Mouse (Mus musculus) mouse trophoblast stem cell (cell line): ENCODE results near the gene Klf2.

Experiments
- in situ Hi-C, 2 experiments: fragments of 300-500 bp; cut with MseI, MboI; formaldehyde crosslinking; loops; 2 replicates in 1 of 2; 3 replicates in 1 of 2; pipeline ENCODE4 v1.15.1; 2025

Klf2 gene

GRCm38 (mm10) chr8:72333429-72334143 is 14.8 kb downstream of the Klf2 start:
- in situ Hi-C loops, result no loop called here

- in situ Hi-C loops, result no loop called here
Observed at GRCm38 (mm10) chr8:72334144-72334641, 15.4 kb downstream of the Klf2 start.

- in situ Hi-C loops, result no loop called here
Observed at GRCm38 (mm10) chr8:72336273-72336672, 17.4 kb downstream of the Klf2 start.

GRCm38 (mm10) chr8:72337034-72337433 is 18.2 kb downstream of the Klf2 start:
- in situ Hi-C loops, result no loop called here

- in situ Hi-C loops, result no loop called here
Observed at GRCm38 (mm10) chr8:72342556-72343300, 23.9 kb downstream of the Klf2 start.

- in situ Hi-C loops, result no loop called here
Observed at GRCm38 (mm10) chr8:72343725-72344124, 24.9 kb downstream of the Klf2 start.

- in situ Hi-C loops, result no loop called here
Observed at GRCm38 (mm10) chr8:72347553-72347952, 28.7 kb downstream of the Klf2 start.

GRCm38 (mm10) chr8:72348114-72348513 is 29.3 kb downstream of the Klf2 start:
- in situ Hi-C loops, result no loop called here

- in situ Hi-C loops, result no loop called here
Observed at GRCm38 (mm10) chr8:72348956-72349355, 30.1 kb downstream of the Klf2 start.

- in situ Hi-C loops, result no loop called here
Observed at GRCm38 (mm10) chr8:72349838-72350237, 31.0 kb downstream of the Klf2 start.

GRCm38 (mm10) chr8:72350727-72351126 is 31.9 kb downstream of the Klf2 start:
- in situ Hi-C loops, result no loop called here

- in situ Hi-C loops, result no loop called here
Observed at GRCm38 (mm10) chr8:72351405-72352005, 32.7 kb downstream of the Klf2 start.

GRCm38 (mm10) chr8:72352951-72353699 is 34.3 kb downstream of the Klf2 start:
- in situ Hi-C loops, result no loop called here

- in situ Hi-C loops, result no loop called here
Observed at GRCm38 (mm10) chr8:72353700-72354045, 34.8 kb downstream of the Klf2 start.

- in situ Hi-C loops, result no loop called here
Observed at GRCm38 (mm10) chr8:72354272-72354671, 35.4 kb downstream of the Klf2 start.

GRCm38 (mm10) chr8:72356593-72356992 is 37.8 kb downstream of the Klf2 start:
- in situ Hi-C loops, result no loop called here

- in situ Hi-C loops, result loop anchor here (10.0 kb wide), 1 partner anchor 95 kb away; no protein-coding TSS in a partner anchor
Observed at GRCm38 (mm10) chr8:72360162-72360561, 41.3 kb downstream of the Klf2 start.

- in situ Hi-C loops, result loop anchor here (10.0 kb wide), 1 partner anchor 98 kb away; no protein-coding TSS in a partner anchor
Observed at GRCm38 (mm10) chr8:72362754-72363153, 43.9 kb downstream of the Klf2 start.

GRCm38 (mm10) chr8:72363457-72363856 is 44.6 kb downstream of the Klf2 start:
- in situ Hi-C loops, result loop anchor here (10.0 kb wide), 1 partner anchor 99 kb away; no protein-coding TSS in a partner anchor

GRCm38 (mm10) chr8:72365016-72365415 is 46.2 kb downstream of the Klf2 start:
- in situ Hi-C loops, result loop anchor here (10.0 kb wide), 1 partner anchor 100 kb away; no protein-coding TSS in a partner anchor

GRCm38 (mm10) chr8:72365826-72366225 is 47.0 kb downstream of the Klf2 start:
- in situ Hi-C loops, result loop anchor here (10.0 kb wide), 1 partner anchor 101 kb away; no protein-coding TSS in a partner anchor
